Mouse (Mus musculus) liver, embryonic 14.5 days (tissue): ENCODE measurements at regions not wholly inside any gene's neighbourhood (a gene's known extent, or its start where the extent isn't known, plus 50 kb on each side); places are given as distances from the start of the nearest gene placed in this dataset.

Experiments used
- ATAC-seq: fragments of 200-750 bp; cut with Nextera tagmentation; 2 replicates; pipeline ENCODE4 v1.8.0; 2017; ENCODE audit warnings: moderate number of reproducible peaks, mild to moderate bottlenecking, moderate library complexity; ENCODE audit not compliant: insufficient read depth
- DNase-seq, 3 experiments: peaks; one replicate each; pipeline ENCODE4 v3.0.0-alpha.2; 2012 to 2013; ENCODE audit warnings: low read depth in 3 of 3, low spot score in 3 of 3
- H3K27ac ChIP-seq: fragments of 300-500 bp; sonication (generic); 2 replicates; pipeline ENCODE4 v1.5.1; 2014; ENCODE audit warnings: moderate library complexity, mild to moderate bottlenecking, control low read depth, inconsistent platforms
- H3K27me3 ChIP-seq: fragments of 300-500 bp; sonication (generic); 2 replicates; pipeline ENCODE4 v1.6.1; 2014; ENCODE audit warnings: mild to moderate bottlenecking, low read length, moderate library complexity; ENCODE audit not compliant: control insufficient read depth, insufficient read depth
- H3K36me3 ChIP-seq: fragments of 300-500 bp; sonication (generic); replicated peaks from 2 replicates; pipeline ENCODE4 v1.6.1; 2014; ENCODE audit warnings: low read depth; ENCODE audit not compliant: control insufficient read depth, insufficient read depth
- H3K4me1 ChIP-seq, 2 experiments: fragments of 200-500 bp in 1 of 2; fragments of 300-500 bp in 1 of 2; sonication (generic) in 1 of 2; replicated peaks; 2 replicates each; pipeline ENCODE4 v1.6.1; 2012 to 2014; ENCODE audit warnings: antibody characterized with exemption in 1 of 2, inconsistent platforms in 1 of 2, low read length in 1 of 2; ENCODE audit not compliant: control insufficient read depth in 2 of 2, insufficient read depth in 2 of 2
- H3K4me2 ChIP-seq: fragments of 300-500 bp; sonication (generic); 2 replicates; pipeline ENCODE4 v1.6.1; 2014; ENCODE audit warnings: low read depth, mild to moderate bottlenecking, control low read depth, moderate library complexity
- H3K4me3 ChIP-seq, 2 experiments: fragments of 200-500 bp in 1 of 2; fragments of 300-500 bp in 1 of 2; sonication (generic) in 1 of 2; 2 replicates each; pipeline ENCODE4 v1.5.1; 2012 to 2014; ENCODE audit warnings: low read depth in 2 of 2, low read length in 2 of 2, mild to moderate bottlenecking in 2 of 2, control low read depth in 1 of 2, inconsistent platforms in 1 of 2, moderate library complexity in 1 of 2; ENCODE audit not compliant: insufficient read depth in 1 of 2
- H3K9ac ChIP-seq: fragments of 300-500 bp; sonication (generic); replicated peaks from 2 replicates; pipeline ENCODE4 v1.6.1; 2014; ENCODE audit warnings: mild to moderate bottlenecking, control low read depth, moderate library complexity
- H3K9me3 ChIP-seq: fragments of 300-500 bp; sonication (generic); 2 replicates; pipeline ENCODE4 v1.6.1; 2016; ENCODE audit warnings: low read length, mixed read lengths; ENCODE audit not compliant: control insufficient read depth
- CTCF ChIP-seq: IDR thresholded peaks from 2 replicates; pipeline ENCODE4 v1.5.1; 2016; ENCODE audit warnings: antibody characterized with exemption, low read depth, control low read depth
- EP300 ChIP-seq: IDR thresholded peaks from 2 replicates; pipeline ENCODE4 v1.6.1; 2016; ENCODE audit warnings: antibody characterized with exemption, low read depth
- WGBS: fragments of 180-500 bp; shearing (Covaris S2); extraction: QIAGEN DNeasy Blood & Tissue Kit; methylation state at CpG from one replicate; pipeline ENCODE4 v1.1.7; 2014; ENCODE audit not compliant: insufficient replicate concordance; 5-methylcytosine and 5-hydroxymethylcytosine counted together

DNA sequence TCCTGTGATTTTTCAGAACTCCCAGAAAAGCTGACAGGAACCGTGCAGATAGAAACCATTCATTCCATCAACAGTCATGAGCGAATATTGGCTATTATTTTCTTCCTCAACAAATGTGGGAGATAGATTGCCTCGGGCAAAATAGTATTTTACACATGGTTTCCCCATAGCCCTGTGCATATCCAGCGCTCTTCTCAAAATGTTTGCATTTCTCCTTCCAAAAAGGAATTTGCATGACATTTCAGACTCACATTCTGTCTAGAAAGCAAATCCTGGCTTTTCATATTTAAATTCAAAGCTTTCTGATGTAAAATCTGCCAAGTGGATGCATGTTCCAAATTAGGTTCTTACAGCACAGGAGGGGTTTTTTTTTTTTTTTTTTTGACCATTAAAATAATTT, 82.2 kb upstream of the Zfhx3 start:
- Histone ChIP-seq H3K36me3 (no peaks in the 10 kb centered on the region), H3K9ac (no peak overlapping the region), H3K9me3 (no peaks in the 10 kb centered on the region), H3K4me1 (no peaks in the 10 kb centered on the region), H3K27me3 (no peaks in the 10 kb centered on the region), H3K27ac (no peak overlapping the region), H3K4me2 (no peak overlapping the region), H3K4me3 (no peak overlapping the region)
- 69% methylated on average over 4 of the region's 4 CpGs for WGBS
- TF ChIP-seq CTCF (no peak), EP300 (no peak)
- DNase-seq (no peak), ATAC-seq (no peak)

DNA sequence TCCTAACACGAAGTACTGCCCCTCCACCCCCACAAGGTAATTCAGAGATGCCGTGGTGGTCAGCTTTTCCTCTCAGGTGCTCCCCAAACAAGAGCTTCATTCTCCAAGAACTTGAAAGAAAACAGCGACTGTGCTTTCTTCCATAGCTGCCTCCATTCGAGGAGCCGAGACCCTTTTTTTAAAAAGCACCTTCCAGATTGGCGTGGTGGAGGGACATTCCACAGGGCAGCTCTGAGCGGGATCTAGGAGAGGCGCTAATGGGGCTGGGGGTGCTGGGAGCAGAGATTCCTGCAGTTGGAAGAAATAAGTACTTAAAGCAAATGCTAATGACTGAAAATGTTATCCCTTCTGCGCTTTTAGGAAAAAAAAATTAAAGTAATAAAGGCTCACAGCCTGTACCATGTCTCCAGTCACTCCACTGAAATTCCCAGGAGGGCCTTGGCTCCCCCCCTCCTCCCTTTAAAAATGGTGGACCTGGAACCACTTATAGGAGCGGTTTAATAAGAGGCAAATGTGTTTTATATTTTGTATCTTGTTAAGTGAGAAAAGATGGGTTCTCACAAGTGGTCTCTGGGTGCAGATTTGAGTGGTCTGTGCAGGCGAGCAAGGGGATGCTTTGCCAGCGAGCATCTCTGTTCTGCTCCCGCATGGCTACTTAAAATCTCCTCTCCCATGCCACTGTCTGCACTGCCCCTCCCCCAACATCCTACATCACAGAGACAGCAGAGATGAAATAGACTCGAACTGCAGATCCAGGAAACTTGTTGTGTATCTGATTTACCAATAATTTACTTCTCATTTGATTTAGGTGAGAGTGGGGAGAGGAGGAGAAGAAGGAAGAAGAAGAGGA, 77.4 kb upstream of the Zfhx3 start:
- Histone ChIP-seq H3K36me3 (no peaks in the 10 kb centered on the region), H3K9me3 (no peaks in the 10 kb centered on the region), H3K27ac (no peak overlapping the region), H3K9ac (no peak overlapping the region), H3K4me3 (no peak overlapping the region), H3K4me1 (no peaks in the 10 kb centered on the region), H3K27me3 (no peaks in the 10 kb centered on the region), H3K4me2 (no peak overlapping the region)
- TF ChIP-seq CTCF: no peak
- no peak for TF ChIP-seq EP300
- no peak for ATAC-seq
- no peak for DNase-seq
- WGBS: 45% methylated on average over 14 of the region's 14 CpGs

DNA sequence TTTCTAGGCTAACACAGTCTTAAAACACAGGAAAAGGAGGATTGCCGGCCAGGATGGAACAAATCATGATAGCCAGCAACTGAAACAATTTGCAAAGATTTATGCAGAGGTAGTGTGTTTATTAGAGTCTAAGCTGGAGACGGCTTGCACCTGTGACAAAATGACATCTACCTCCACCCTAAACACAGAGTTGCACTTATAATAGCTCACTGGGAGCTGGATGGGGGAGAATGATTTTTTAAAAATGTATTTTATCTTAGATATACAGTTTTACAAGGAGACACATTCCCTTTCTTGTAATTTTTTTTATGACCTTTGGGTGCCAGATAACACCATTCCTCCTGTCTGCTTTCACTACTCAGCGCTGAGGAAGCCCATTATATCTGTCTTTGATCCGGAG, 76.7 kb upstream of the Zfhx3 start:
- DNase-seq: no peak
- H3K9ac ChIP-seq: no peak overlapping the region
- no peaks in the 10 kb centered on the region for H3K36me3 ChIP-seq
- no peak overlapping the region for H3K4me3 ChIP-seq
- 64% methylated on average over 4 of the region's 4 CpGs for WGBS
- no peaks in the 10 kb centered on the region for H3K4me1 ChIP-seq
- no peak for ATAC-seq
- no peaks in the 10 kb centered on the region for H3K9me3 ChIP-seq
- H3K27me3 ChIP-seq: no peaks in the 10 kb centered on the region
- no peak overlapping the region for H3K4me2 ChIP-seq
- TF ChIP-seq EP300 (no peak), CTCF (no peak)
- no peak overlapping the region for H3K27ac ChIP-seq

DNA sequence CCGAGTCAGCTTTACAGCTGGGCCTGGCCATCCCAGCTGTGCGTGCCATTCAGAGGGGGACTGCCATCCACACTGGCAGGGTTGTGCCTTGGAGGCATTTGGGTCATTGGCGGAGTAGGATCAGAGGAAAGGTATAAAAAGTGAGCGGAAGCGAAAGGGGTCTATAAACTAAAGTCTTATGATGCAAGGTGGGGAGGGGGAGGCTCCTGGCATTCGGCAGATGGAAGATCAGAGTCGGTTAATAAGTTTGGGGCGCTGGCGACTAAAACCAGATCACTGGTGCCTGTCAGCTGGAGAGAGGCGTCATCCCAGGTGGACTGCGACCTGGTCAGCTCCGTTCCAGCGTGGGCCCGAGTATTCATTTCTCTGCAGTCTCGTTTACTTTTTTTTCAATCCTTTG, 70.7 kb upstream of the Zfhx3 start:
- WGBS: 66% methylated on average over 15 of the region's 15 CpGs
- DNase-seq (no peak), ATAC-seq (no peak)
- Histone ChIP-seq H3K9me3 (no peaks in the 10 kb centered on the region), H3K4me1 (no peaks in the 10 kb centered on the region), H3K9ac (no peak overlapping the region), H3K4me2 (no peak overlapping the region), H3K36me3 (no peaks in the 10 kb centered on the region), H3K27ac (no peak overlapping the region), H3K27me3 (no peaks in the 10 kb centered on the region), H3K4me3 (no peak overlapping the region)
- TF ChIP-seq CTCF (no peak), EP300 (no peak)

DNA sequence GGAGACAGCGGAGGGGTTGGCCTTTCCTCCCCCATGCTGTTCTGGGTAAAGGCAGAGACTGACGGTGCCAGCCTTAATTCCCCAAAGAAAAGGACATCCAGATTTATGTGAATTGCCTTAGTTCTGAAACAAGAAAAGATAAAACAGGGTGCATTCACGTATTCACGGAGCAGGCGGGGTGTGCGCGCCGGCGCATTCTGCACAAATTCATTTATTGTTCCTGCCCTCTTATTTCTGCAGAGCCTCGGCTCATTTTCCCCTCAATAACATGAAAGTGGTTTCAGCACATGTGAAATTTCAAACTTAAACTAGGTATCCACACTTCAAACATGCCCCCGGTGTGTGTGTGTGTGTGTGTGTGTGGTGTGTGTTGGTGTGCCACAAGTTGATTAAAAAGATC, 70.3 kb upstream of the Zfhx3 start:
- 69% methylated on average over 11 of the region's 11 CpGs for WGBS
- ATAC-seq (no peak), DNase-seq (no peak)
- H3K4me2 ChIP-seq: no peak overlapping the region
- H3K27ac ChIP-seq: no peak overlapping the region
- no peaks in the 10 kb centered on the region for H3K27me3 ChIP-seq
- H3K4me3 ChIP-seq: no peak overlapping the region
- H3K9me3 ChIP-seq: no peaks in the 10 kb centered on the region
- H3K36me3 ChIP-seq: no peaks in the 10 kb centered on the region
- TF ChIP-seq CTCF (no peak), EP300 (no peak)
- H3K9ac ChIP-seq: no peak overlapping the region
- no peaks in the 10 kb centered on the region for H3K4me1 ChIP-seq
